Mouse (Mus musculus): Measurements from ENCODE around the gene Rep15.

DNA sequence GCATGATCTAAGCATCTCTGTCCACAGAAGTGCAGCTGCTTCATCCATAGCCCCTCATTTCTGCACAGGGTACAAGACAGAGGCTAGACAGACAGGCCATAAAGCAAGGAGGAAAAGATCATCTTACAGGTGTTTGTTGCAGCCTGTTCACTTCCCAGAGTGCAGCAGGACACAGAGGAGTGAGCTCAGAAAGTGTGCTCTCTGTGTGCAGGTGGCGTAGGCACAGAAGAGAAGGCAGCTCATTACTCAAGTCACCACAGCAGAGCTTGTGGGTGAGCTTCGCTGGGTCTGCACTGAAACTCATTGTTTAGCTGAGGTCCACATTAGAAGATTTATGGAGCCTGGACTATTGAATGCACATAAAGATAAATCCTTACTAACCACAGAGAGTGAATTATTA is 32.6 kb upstream of the Rep15 start:
- TF ChIP-seq POLR2A (IDR thresholded peaks at IDR 0.05; ENCODE audit: insufficient read depth, low read length) (no peak), CTCF (IDR thresholded peaks at IDR 0.05; ENCODE audit: low read depth, low read length) (no peak)
